ENCODE assay signal across 8 mouse cellular contexts in genomic region chr2:65818080-65818796, GRCm38 (mm10). TPM values are rescaled to one million over a fixed set of nuclear protein-coding genes. Genes with fewer than 3 reads are reported as not detected.
DNase-seq lines count a peak whose midpoint lies in the region; ATAC-seq and TF ChIP-seq lines count a peak whose summit lies in the region.

No protein-coding gene starts in this region.

- no peak overlapping the region for H3K9ac ChIP-seq in embryonic facial prominence, embryonic 11.5 days (replicated peaks; ENCODE audit: low read length)
- H3K9ac ChIP-seq in heart, embryonic 13.5 days = no peak overlapping the region
- peak overlapping the region; percentile 44 for H3K9ac ChIP-seq in kidney, embryonic 16.5 days (replicated peaks; ENCODE audit: low read length)
- no peak overlapping the region for H3K9ac ChIP-seq in lung, postnatal 0 days (replicated peaks; ENCODE audit: low read depth)

- peak overlapping the region; percentile 48 for H3K4me3 ChIP-seq in left cerebral cortex, adult 2 months
- H3K4me3 ChIP-seq in embryonic facial prominence, embryonic 11.5 days (ENCODE audit: low read depth, low read length) = no peak overlapping the region
- peak overlapping the region; percentile 38 for H3K4me3 ChIP-seq in heart, embryonic 13.5 days
- peak overlapping the region; percentile 22 for H3K4me3 ChIP-seq in kidney, embryonic 16.5 days (ENCODE audit: low read length)
- peak overlapping the region; percentile 14; the same call in 1 of the 2 replicates for H3K4me3 ChIP-seq in lung, postnatal 0 days (ENCODE audit: low read depth, low read length)

- ATAC-seq in embryonic facial prominence, embryonic 11.5 days (replicated peaks; ENCODE audit: insufficient number of reproducible peaks, low FRiP score, low TSS enrichment, low read depth) = peak; percentile 94
- ATAC-seq in heart, embryonic 13.5 days (ENCODE audit: extremely low read depth, insufficient number of reproducible peaks, low FRiP score, low TSS enrichment) = no peak; the same call in 1 of the 2 replicates
- peak; percentile 92 for ATAC-seq in kidney, embryonic 16.5 days (ENCODE audit: low FRiP score, low TSS enrichment)
- peak; percentile 78 for ATAC-seq in lung, postnatal 0 days

- H3K4me1 ChIP-seq in embryonic facial prominence, embryonic 11.5 days (ENCODE audit: control insufficient read depth, insufficient read depth, low read length) = no peaks in the 10 kb centered on the region
- no peaks in the 10 kb centered on the region for H3K4me1 ChIP-seq in heart, embryonic 13.5 days
- H3K4me1 ChIP-seq in kidney, embryonic 16.5 days (ENCODE audit: insufficient read depth, low read length) = no peaks in the 10 kb centered on the region
- H3K4me1 ChIP-seq in lung, postnatal 0 days (ENCODE audit: insufficient read depth, low read depth, low read length) = no peaks in the 10 kb centered on the region

- no peak for TF ChIP-seq CTCF in left cerebral cortex, adult 2 months (IDR thresholded peaks at IDR 0.05)
- no peak for TF ChIP-seq CTCF in lung, postnatal 0 days (IDR thresholded peaks at IDR 0.05)

- peak overlapping the region; percentile 21; the same call in 1 of the 2 replicates for H3K4me2 ChIP-seq in embryonic facial prominence, embryonic 11.5 days (ENCODE audit: low read depth, low read length)
- peak overlapping the region; percentile 46 for H3K4me2 ChIP-seq in heart, embryonic 13.5 days
- H3K4me2 ChIP-seq in kidney, embryonic 16.5 days (replicated peaks; ENCODE audit: low read depth, low read length) = peak overlapping the region; percentile 50
- H3K4me2 ChIP-seq in lung, postnatal 0 days (replicated peaks; ENCODE audit: low read depth, low read length) = peak overlapping the region; percentile 47

- TF ChIP-seq EP300 in lung, postnatal 0 days (IDR thresholded peaks at IDR 0.05) = no peak

- peak overlapping the region; percentile 34; the same call in 1 of the 2 replicates for H3K27ac ChIP-seq in left cerebral cortex, adult 2 months
- peak overlapping the region; percentile 6; the same call in 1 of the 2 replicates for H3K27ac ChIP-seq in embryonic facial prominence, embryonic 11.5 days (replicated peaks; ENCODE audit: low read depth, low read length)
- peak overlapping the region; percentile 33; the same call in 1 of the 2 replicates for H3K27ac ChIP-seq in heart, embryonic 13.5 days (replicated peaks)
- peak overlapping the region; percentile 60; the same call in 1 of the 2 replicates for H3K27ac ChIP-seq in kidney, embryonic 16.5 days (ENCODE audit: low read length)
- H3K27ac ChIP-seq in lung, postnatal 0 days (ENCODE audit: low read length) = no peak overlapping the region

- intact Hi-C loops in left cerebral cortex, adult 2 months (cut with DNase I) = no loop called here

- H3K27me3 ChIP-seq in embryonic facial prominence, embryonic 11.5 days (ENCODE audit: control insufficient read depth, insufficient read depth, low read length) = no peaks in the 10 kb centered on the region
- no peaks in the 10 kb centered on the region for H3K27me3 ChIP-seq in heart, embryonic 13.5 days (replicated peaks)
- H3K27me3 ChIP-seq in kidney, embryonic 16.5 days (ENCODE audit: insufficient read depth, low read length) = no peaks in the 10 kb centered on the region
- no peaks in the 10 kb centered on the region for H3K27me3 ChIP-seq in lung, postnatal 0 days (replicated peaks; ENCODE audit: insufficient read depth, low read length)

- H3K36me3 ChIP-seq in embryonic facial prominence, embryonic 11.5 days (replicated peaks; ENCODE audit: control insufficient read depth, insufficient read depth, low read depth, low read length) = no peaks in the 10 kb centered on the region
- H3K36me3 ChIP-seq in heart, embryonic 13.5 days = no peaks in the 10 kb centered on the region
- no peaks in the 10 kb centered on the region for H3K36me3 ChIP-seq in kidney, embryonic 16.5 days (ENCODE audit: insufficient read depth, low read length)
- no peaks in the 10 kb centered on the region for H3K36me3 ChIP-seq in lung, postnatal 0 days (ENCODE audit: insufficient read depth, low read length)

- no peaks in the 10 kb centered on the region for H3K9me3 ChIP-seq in embryonic facial prominence, embryonic 11.5 days (replicated peaks; ENCODE audit: control insufficient read depth, low read length)
- H3K9me3 ChIP-seq in heart, embryonic 13.5 days = no peaks in the 10 kb centered on the region
- H3K9me3 ChIP-seq in kidney, embryonic 16.5 days (ENCODE audit: low read length) = no peaks in the 10 kb centered on the region
- no peaks in the 10 kb centered on the region for H3K9me3 ChIP-seq in lung, postnatal 0 days (ENCODE audit: low read length)

- peak; percentile 15 to 30 for DNase-seq in left cerebral cortex, adult 2 months (ENCODE audit: extremely low spot score in 1 of 2, low spot score in 2 of 2)
- DNase-seq in left cerebral cortex, adult 11 months (ENCODE audit: low spot score) = no peak
- peak; percentile 95 for DNase-seq in embryonic facial prominence, embryonic 11.5 days (ENCODE audit: low spot score)
- peak; percentile 51 for DNase-seq in lung, postnatal 0 days (ENCODE audit: low spot score)
- peak; percentile 34 to 65 for DNase-seq in right cerebral cortex, postnatal 10 days (ENCODE audit: low spot score in 2 of 2)
- DNase-seq in cerebellum, postnatal 25 days = no peak

- 26% methylated on average over 20 of the region's 20 CpGs for WGBS in embryonic facial prominence, embryonic 11.5 days
- 41% methylated on average over 20 of the region's 20 CpGs for WGBS in heart, embryonic 13.5 days
- WGBS in kidney, embryonic 16.5 days = 38% methylated on average over 20 of the region's 20 CpGs
- 18% methylated on average over 20 of the region's 20 CpGs for WGBS in lung, postnatal 0 days

RNA-seq across cellular contexts. Expression of gene Csrnp3, which starts 27.3 kb away (rescaled TPM):
- total RNA-seq in left cerebral cortex, adult 2 months (2021) = 10 to 100 TPM; 87.5 to 89.2 TPM
- 4.3 and 5.5 TPM in 2 replicates for polyA plus RNA-seq in embryonic facial prominence, embryonic 11.5 days (2014; fragmentation: Nextera tagmentation; extraction: Ambion mirVana)
- polyA plus RNA-seq in heart, embryonic 13.5 days (2015; fragmentation: Nextera tagmentation; extraction: Ambion mirVana) = 0.37 and 0.53 TPM in 2 replicates
- polyA plus RNA-seq in kidney, embryonic 16.5 days (2015; fragmentation: Nextera tagmentation; extraction: Ambion mirVana) = 1.8 and 2.2 TPM in 2 replicates
- 0.06 and 0.07 TPM in 2 replicates for polyA plus RNA-seq in lung, postnatal 0 days (2015; fragmentation: Nextera tagmentation; extraction: Ambion mirVana)

Comparison
In these comparisons a context has a peak if more than half of its experiments do, and no peak if none do; other contexts are left out.
1. DNase-seq: peak in left cerebral cortex, adult 2 months (2 of 2), embryonic facial prominence, embryonic 11.5 days (single experiment), lung, postnatal 0 days (single experiment) and right cerebral cortex, postnatal 10 days (2 of 2); none in left cerebral cortex, adult 11 months (single experiment) and cerebellum, postnatal 25 days (0 of 2).
2. Peak in every context shown above with its lines, with median percentiles within 50 percentile points of each other: H3K4me2 ChIP-seq.